In the genomic region with DNA sequence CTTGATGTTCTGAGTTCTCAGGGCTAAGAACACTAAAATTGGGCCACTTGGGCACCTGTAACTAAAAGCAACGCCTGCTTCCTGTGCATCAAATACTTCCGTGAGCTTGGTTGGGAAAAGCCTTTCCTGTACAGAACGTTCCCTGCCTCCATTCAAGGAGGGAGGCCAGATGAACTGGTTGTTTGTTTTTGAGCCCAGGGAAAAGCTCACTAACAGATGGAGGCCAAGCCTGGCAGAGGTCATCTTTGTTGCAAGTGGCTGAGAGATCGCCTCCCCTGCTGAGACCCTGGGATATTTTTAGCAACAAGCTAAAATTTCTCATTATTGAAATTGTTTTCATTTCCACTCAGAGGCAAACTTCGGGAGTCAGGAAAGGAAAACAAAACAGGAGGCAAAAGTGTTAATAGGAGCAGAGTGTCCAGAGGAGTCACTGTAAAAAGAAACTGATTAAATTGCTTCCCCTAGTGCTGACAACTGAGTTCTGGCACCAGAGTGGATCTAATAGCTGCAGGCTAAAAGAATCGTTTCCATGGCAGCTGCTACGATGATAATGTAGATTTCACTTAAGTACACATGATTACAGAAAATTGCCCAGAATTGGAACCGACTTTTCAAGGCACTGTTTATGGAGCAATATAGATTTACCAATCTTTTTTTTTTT, we compare ENCODE assay signal across 9 mouse cellular contexts.
DNase-seq lines count a peak whose midpoint lies in the region; ATAC-seq and TF ChIP-seq lines count a peak whose summit lies in the region.
"Had no signal": no experiment of that assay in that cellular context is flagged by ENCODE, and none has a peak within 500 bp of the region (broad histone marks: within the 10 kb centered on the region; RNA-seq: fewer than 3 reads in every experiment).

No protein-coding gene starts in this region.

- H3K36me3 ChIP-seq in kidney, embryonic 15.5 days, result no peaks in the 10 kb centered on the region
- no peaks in the 10 kb centered on the region for H3K36me3 ChIP-seq in midbrain, embryonic 13.5 days
- H3K36me3 ChIP-seq: heart, embryonic 15.5 days had no signal

- no peak for TF ChIP-seq CTCF in cerebellum, adult 2 months (IDR thresholded peaks at IDR 0.05; ENCODE audit: borderline replicate concordance, insufficient read depth, low read depth, low read length)

- DNase-seq in kidney, postnatal 4 days, result no peak
- peak; percentile 82 to 95 for DNase-seq in cerebellum, adult 2 months
- DNase-seq in frontal cortex, postnatal 36 days (ENCODE audit: low spot score in 2 of 2), result peak; percentile 17 to 24
- DNase-seq in kidney, postnatal 36 days, result peak; percentile 6 to 27
- DNase-seq in B cell, adult 2 months, result no peak
- DNase-seq in thymus, postnatal 10 days (ENCODE audit: low spot score in 2 of 2), result no peak

- H3K4me1 ChIP-seq in kidney, embryonic 15.5 days, result peaks cover 8% of the 10 kb centered on the region; the same call in 1 of the 2 replicates
- H3K4me1 ChIP-seq in cerebellum, adult 2 months (ENCODE audit: control insufficient read depth, insufficient read depth, low read length), result peaks cover 23% of the 10 kb centered on the region
- H3K4me1 ChIP-seq in midbrain, embryonic 13.5 days (replicated peaks), result peaks cover 11% of the 10 kb centered on the region

- 28% methylated on average over 8 of the region's 8 CpGs for WGBS in kidney, embryonic 15.5 days
- WGBS in cerebellum, adult 2 months, result 2% methylated on average over 8 of the region's 8 CpGs
- 41% methylated on average over 8 of the region's 8 CpGs for WGBS in midbrain, embryonic 13.5 days

- H3K9me3 ChIP-seq in kidney, embryonic 15.5 days (replicated peaks), result no peaks in the 10 kb centered on the region
- H3K9me3 ChIP-seq in midbrain, embryonic 13.5 days, result no peaks in the 10 kb centered on the region
- H3K9me3 ChIP-seq: heart, embryonic 15.5 days had no signal

- 0 out of 2 replicates have a peak, but pooled peaks have one; percentile 58 for ATAC-seq in kidney, embryonic 15.5 days (replicated peaks; ENCODE audit: low FRiP score)
- ATAC-seq in midbrain, embryonic 13.5 days, result no peak

- no peak overlapping the region for H3K9ac ChIP-seq in kidney, embryonic 15.5 days
- H3K9ac ChIP-seq in midbrain, embryonic 13.5 days (replicated peaks), result no peak overlapping the region
- H3K9ac ChIP-seq: heart, embryonic 15.5 days had no signal

- H3K4me2 ChIP-seq in kidney, embryonic 15.5 days, result no peak overlapping the region
- H3K4me2 ChIP-seq in midbrain, embryonic 13.5 days (replicated peaks), result 0 out of 2 replicates have a peak overlapping the region, but pooled peaks have one; percentile 1
- H3K4me2 ChIP-seq: heart, embryonic 15.5 days had no signal

- TF ChIP-seq POLR2A in cerebellum, adult 2 months (IDR thresholded peaks at IDR 0.05; ENCODE audit: borderline replicate concordance, insufficient read depth, low read length), result no peak

- no peak overlapping the region for H3K27ac ChIP-seq in kidney, embryonic 15.5 days
- peak overlapping the region; percentile 10; the same call in 1 of the 2 replicates for H3K27ac ChIP-seq in cerebellum, adult 2 months (ENCODE audit: insufficient read depth, low read length)
- no peak overlapping the region for H3K27ac ChIP-seq in midbrain, embryonic 13.5 days
- H3K27ac ChIP-seq: heart, embryonic 15.5 days had no signal

- no peaks in the 10 kb centered on the region for H3K27me3 ChIP-seq in kidney, embryonic 15.5 days
- no peaks in the 10 kb centered on the region for H3K27me3 ChIP-seq in cerebellum, adult 2 months (ENCODE audit: control insufficient read depth, insufficient read depth, low read length)
- no peaks in the 10 kb centered on the region for H3K27me3 ChIP-seq in midbrain, embryonic 13.5 days
- H3K27me3 ChIP-seq: heart, embryonic 15.5 days had no signal

- no peak overlapping the region for H3K4me3 ChIP-seq in kidney, embryonic 15.5 days (replicated peaks)
- peak overlapping the region; percentile 1 for H3K4me3 ChIP-seq in cerebellum, adult 2 months (replicated peaks; ENCODE audit: insufficient read depth, low read depth, low read length)
- no peak overlapping the region for H3K4me3 ChIP-seq in midbrain, embryonic 13.5 days (replicated peaks)
- H3K4me3 ChIP-seq: heart, embryonic 15.5 days had no signal

Comparison
In these comparisons a context has a peak if more than half of its experiments do, and no peak if none do; other contexts are left out.
1. DNase-seq: peak in cerebellum, adult 2 months (2 of 2), frontal cortex, postnatal 36 days (2 of 2) and kidney, postnatal 36 days (2 of 2); none in kidney, postnatal 4 days (0 of 2), B cell, adult 2 months (0 of 2) and thymus, postnatal 10 days (0 of 2).